Mouse (Mus musculus) myocyte (in vitro differentiated cells): ENCODE measurements around the gene Krt12.

ENCODE experiments used
- CEBPB ChIP-seq: IDR thresholded peaks from 2 replicates; pipeline ENCODE4 v1.6.1; 2011; ENCODE audit warnings: mild to moderate bottlenecking, moderate library complexity; ENCODE audit not compliant: poor library complexity, insufficient read depth, severe bottlenecking
- E2F4 ChIP-seq: IDR thresholded peaks from one replicate; pipeline ENCODE4 v1.6.1; 2011; ENCODE audit warnings: mild to moderate bottlenecking, control low read depth, moderate library complexity; ENCODE audit not compliant: insufficient read depth
- MAX ChIP-seq: IDR thresholded peaks from one replicate; pipeline ENCODE4 v1.6.1; 2011; ENCODE audit warnings: low read depth, mild to moderate bottlenecking, control low read depth
- MYOD1 ChIP-seq, 3 experiments: IDR thresholded peaks; one replicate each; pipeline ENCODE4 v1.6.1; 2011; ENCODE audit warnings: control low read depth in 2 of 3, low read depth in 2 of 3, mild to moderate bottlenecking in 2 of 3, moderate library complexity in 1 of 3; ENCODE audit not compliant: insufficient read length in 2 of 3, control insufficient read depth in 1 of 3
- MYOG ChIP-seq, 3 experiments: IDR thresholded peaks; one replicate each; pipeline ENCODE4 v1.6.1; 2011; ENCODE audit warnings: control low read depth in 2 of 3, low read depth in 2 of 3, mild to moderate bottlenecking in 2 of 3; ENCODE audit not compliant: insufficient read length in 2 of 3, control insufficient read depth in 1 of 3, insufficient read depth in 1 of 3
- POLR2A ChIP-seq: IDR thresholded peaks from one replicate; pipeline ENCODE4 v1.6.1; 2011; ENCODE audit warnings: low read depth, mild to moderate bottlenecking, control low read depth, moderate library complexity; ENCODE audit not compliant: insufficient read length
- POLR2AphosphoS2 ChIP-seq: IDR thresholded peaks from one replicate; pipeline ENCODE4 v1.6.1; 2011; ENCODE audit warnings: low read depth, control low read depth; ENCODE audit not compliant: insufficient read length
- REST ChIP-seq: IDR thresholded peaks from one replicate; pipeline ENCODE4 v1.6.1; 2011; ENCODE audit warnings: mild to moderate bottlenecking, control low read depth, moderate library complexity; ENCODE audit not compliant: insufficient read depth, insufficient read length
- SRF ChIP-seq: IDR thresholded peaks from one replicate; pipeline ENCODE4 v1.6.1; 2011; ENCODE audit warnings: low read depth; ENCODE audit not compliant: control insufficient read depth, insufficient read length
- TCF12 ChIP-seq: IDR thresholded peaks from one replicate; pipeline ENCODE4 v1.6.1; 2011; ENCODE audit warnings: mild to moderate bottlenecking, control low read depth; ENCODE audit not compliant: poor library complexity, insufficient read depth, severe bottlenecking
- USF1 ChIP-seq: IDR thresholded peaks from one replicate; pipeline ENCODE4 v1.6.1; 2011; ENCODE audit warnings: low read depth, mild to moderate bottlenecking, control low read depth, moderate library complexity

- TF ChIP-seq E2F4 (no peak), POLR2A (no peak), POLR2AphosphoS2 (no peak), SRF (no peak), MAX (no peak), MYOG (IDR thresholded peaks at IDR 0.05; ENCODE audit: control insufficient read depth in 1 of 3, insufficient read depth in 1 of 3, insufficient read length in 2 of 3, low read depth in 2 of 3) (no peak), USF1 (no peak), REST (no peak), TCF12 (no peak), CEBPB (no peak), MYOD1 (IDR thresholded peaks at IDR 0.05; ENCODE audit: control insufficient read depth in 1 of 3, insufficient read length in 2 of 3, low read depth in 2 of 3) (no peak)
These were observed 31.2 kb downstream of the Krt12 start for GRCm38 (mm10) chr11:99390866-99391265.
